Mouse (Mus musculus): ENCODE data around the gene Aox4. TPM values are rescaled to one million over a fixed set of nuclear protein-coding genes. Genes with fewer than 3 reads are reported as not detected.

Aox4 gene
- total and polyA plus RNA-seq, 2 experiments from 2014 or later: not detected

- 79% methylated on average over 8 of the region's 8 CpGs for WGBS
- DNase-seq (ENCODE audit: low spot score): no peak
These were observed 98.4 kb downstream of the Aox4 start for GRCm38 (mm10) chr1:58308594-58308993.

GRCm38 (mm10) chr1:58309853-58310252, 99.7 kb downstream of the Aox4 start:
- no peaks in the 10 kb centered on the region for H3K4me1 ChIP-seq (ENCODE audit: control insufficient read depth, insufficient read depth)
- H3K9me3 ChIP-seq (replicated peaks; ENCODE audit: control insufficient read depth, low read length): no peaks in the 10 kb centered on the region
- 35% methylated on average over 4 of the region's 4 CpGs for WGBS
- H3K4me3 ChIP-seq (ENCODE audit: low read depth, low read length): no peak overlapping the region
- H3K27me3 ChIP-seq (ENCODE audit: control insufficient read depth, insufficient read depth, low read length): no peaks in the 10 kb centered on the region
- DNase-seq (ENCODE audit: low spot score): no peak
- H3K9ac ChIP-seq (replicated peaks; ENCODE audit: low read depth, low read length): no peak overlapping the region
- TF ChIP-seq EP300 (IDR thresholded peaks at IDR 0.05; ENCODE audit: low read depth) (no peak), CTCF (IDR thresholded peaks at IDR 0.05; ENCODE audit: low read depth) (no peak)
- no peaks in the 10 kb centered on the region for H3K36me3 ChIP-seq (replicated peaks; ENCODE audit: control insufficient read depth, insufficient read depth, low read length)
- no peak overlapping the region for H3K27ac ChIP-seq (ENCODE audit: low read depth)
- H3K4me2 ChIP-seq (ENCODE audit: low read depth, low read length): no peak overlapping the region
- ATAC-seq (ENCODE audit: insufficient read depth, low read depth): no peak

More at GRCm38 (mm10) chr1:58308594-58308993, 98.4 kb downstream of the Aox4 start:
- ATAC-seq (ENCODE audit: insufficient read depth, low read depth): no peak
- H3K27me3 ChIP-seq (ENCODE audit: control insufficient read depth, insufficient read depth, low read length): no peaks in the 10 kb centered on the region
- H3K4me1 ChIP-seq (ENCODE audit: control insufficient read depth, insufficient read depth): no peaks in the 10 kb centered on the region
- no peak for TF ChIP-seq EP300 (IDR thresholded peaks at IDR 0.05; ENCODE audit: low read depth)
- TF ChIP-seq CTCF (IDR thresholded peaks at IDR 0.05; ENCODE audit: low read depth): no peak
- no peak overlapping the region for H3K9ac ChIP-seq (replicated peaks; ENCODE audit: low read depth, low read length)
- no peak overlapping the region for H3K4me3 ChIP-seq (ENCODE audit: low read depth, low read length)
- H3K4me2 ChIP-seq (ENCODE audit: low read depth, low read length): no peak overlapping the region
- no peaks in the 10 kb centered on the region for H3K9me3 ChIP-seq (replicated peaks; ENCODE audit: control insufficient read depth, low read length)
- H3K36me3 ChIP-seq (replicated peaks; ENCODE audit: control insufficient read depth, insufficient read depth, low read length): no peaks in the 10 kb centered on the region
- H3K27ac ChIP-seq (ENCODE audit: low read depth): no peak overlapping the region

- TF ChIP-seq CTCF (IDR thresholded peaks at IDR 0.05; ENCODE audit: low read depth) (no peak), EP300 (IDR thresholded peaks at IDR 0.05; ENCODE audit: low read depth) (no peak)
- Histone ChIP-seq H3K9ac (replicated peaks; ENCODE audit: low read depth, low read length) (no peak overlapping the region), H3K27ac (ENCODE audit: low read depth) (no peak overlapping the region), H3K36me3 (replicated peaks; ENCODE audit: control insufficient read depth, insufficient read depth, low read length) (no peaks in the 10 kb centered on the region), H3K27me3 (ENCODE audit: control insufficient read depth, insufficient read depth, low read length) (no peaks in the 10 kb centered on the region), H3K4me3 (ENCODE audit: low read depth, low read length) (no peak overlapping the region), H3K4me1 (ENCODE audit: control insufficient read depth, insufficient read depth) (no peaks in the 10 kb centered on the region), H3K4me2 (ENCODE audit: low read depth, low read length) (no peak overlapping the region), H3K9me3 (replicated peaks; ENCODE audit: control insufficient read depth, low read length) (no peaks in the 10 kb centered on the region)
- ATAC-seq (ENCODE audit: insufficient read depth, low read depth) (no peak), DNase-seq (ENCODE audit: low spot score) (no peak)
- 51% methylated on average over 7 of the region's 7 CpGs for WGBS
These were observed 101.1 kb downstream of the Aox4 start for GRCm38 (mm10) chr1:58311221-58311864.

GRCm38 (mm10) chr1:58313173-58313572, 103.0 kb downstream of the Aox4 start:
- TF ChIP-seq CTCF (IDR thresholded peaks at IDR 0.05; ENCODE audit: low read depth) (no peak), EP300 (IDR thresholded peaks at IDR 0.05; ENCODE audit: low read depth) (no peak)
- no peaks in the 10 kb centered on the region for H3K27me3 ChIP-seq (ENCODE audit: control insufficient read depth, insufficient read depth, low read length)
- H3K4me1 ChIP-seq (ENCODE audit: control insufficient read depth, insufficient read depth): no peaks in the 10 kb centered on the region
- H3K36me3 ChIP-seq (replicated peaks; ENCODE audit: control insufficient read depth, insufficient read depth, low read length): no peaks in the 10 kb centered on the region
- H3K27ac ChIP-seq (ENCODE audit: low read depth): no peak overlapping the region
- ATAC-seq (ENCODE audit: insufficient read depth, low read depth) (no peak), DNase-seq (ENCODE audit: low spot score) (no peak)
- 81% methylated on average over 8 of the region's 8 CpGs for WGBS
- H3K4me2 ChIP-seq (ENCODE audit: low read depth, low read length): no peak overlapping the region
- H3K9me3 ChIP-seq (replicated peaks; ENCODE audit: control insufficient read depth, low read length): no peaks in the 10 kb centered on the region
- no peak overlapping the region for H3K4me3 ChIP-seq (ENCODE audit: low read depth, low read length)
- H3K9ac ChIP-seq (replicated peaks; ENCODE audit: low read depth, low read length): no peak overlapping the region

GRCm38 (mm10) chr1:58315532-58315931, 105.3 kb downstream of the Aox4 start:
- 61% methylated on average over 6 of the region's 6 CpGs for WGBS
- DNase-seq (ENCODE audit: low spot score): no peak
- TF ChIP-seq EP300 (IDR thresholded peaks at IDR 0.05; ENCODE audit: low read depth) (no peak), CTCF (IDR thresholded peaks at IDR 0.05; ENCODE audit: low read depth) (no peak)
- no peaks in the 10 kb centered on the region for H3K9me3 ChIP-seq (replicated peaks; ENCODE audit: control insufficient read depth, low read length)
- no peak overlapping the region for H3K27ac ChIP-seq (ENCODE audit: low read depth)
- H3K36me3 ChIP-seq (replicated peaks; ENCODE audit: control insufficient read depth, insufficient read depth, low read length): no peaks in the 10 kb centered on the region
- no peaks in the 10 kb centered on the region for H3K4me1 ChIP-seq (ENCODE audit: control insufficient read depth, insufficient read depth)
- no peak overlapping the region for H3K4me2 ChIP-seq (ENCODE audit: low read depth, low read length)
- no peak for ATAC-seq (ENCODE audit: insufficient read depth, low read depth)
- no peak overlapping the region for H3K9ac ChIP-seq (replicated peaks; ENCODE audit: low read depth, low read length)
- H3K4me3 ChIP-seq (ENCODE audit: low read depth, low read length): no peak overlapping the region
- no peaks in the 10 kb centered on the region for H3K27me3 ChIP-seq (ENCODE audit: control insufficient read depth, insufficient read depth, low read length)

Other genes starting within 250 kb of the Aox4 start
- gene Sgo2a, start 214.4 kb upstream of the Aox4 start, total RNA-seq (2014; rRNA removed; ENCODE audit: low replicate concordance): 11.4 and 13.7 TPM in 2 replicates
- 6.9 and 7.1 TPM in 2 replicates for gene Sgo2a, start 214.4 kb upstream of the Aox4 start, polyA plus RNA-seq (2015; fragmentation: Nextera tagmentation; extraction: Ambion mirVana)
- 8.9 and 13.6 TPM in 2 replicates for gene Kctd18, start 191.4 kb upstream of the Aox4 start, total RNA-seq (2014; rRNA removed; ENCODE audit: low replicate concordance)
- 7.6 and 7.8 TPM in 2 replicates for gene Kctd18, start 191.4 kb upstream of the Aox4 start, polyA plus RNA-seq (2015; fragmentation: Nextera tagmentation; extraction: Ambion mirVana)
- 1.6 and 2.4 TPM in 2 replicates for gene Aox1, start 180.5 kb upstream of the Aox4 start, total RNA-seq (2014; rRNA removed; ENCODE audit: low replicate concordance)
- gene Aox1, start 180.5 kb upstream of the Aox4 start, polyA plus RNA-seq (2015; fragmentation: Nextera tagmentation; extraction: Ambion mirVana): 1.1 and 1.2 TPM in 2 replicates
- not detected in 2 replicates for gene Aox3, start 97.3 kb upstream of the Aox4 start, total RNA-seq (2014; rRNA removed; ENCODE audit: low replicate concordance)
- 0.12 and 0.54 TPM in 2 replicates for gene Aox3, start 97.3 kb upstream of the Aox4 start, polyA plus RNA-seq (2015; fragmentation: Nextera tagmentation; extraction: Ambion mirVana)
- gene Aox2, start 67.9 kb downstream of the Aox4 start, total RNA-seq (2014; rRNA removed; ENCODE audit: low replicate concordance): 0.08 TPM in 1 of 2 replicates, not detected in the other
- gene Aox2, start 67.9 kb downstream of the Aox4 start, polyA plus RNA-seq (2015; fragmentation: Nextera tagmentation; extraction: Ambion mirVana): not detected in 2 replicates
- gene Bzw1, start 182.5 kb downstream of the Aox4 start, total RNA-seq (2014; rRNA removed; ENCODE audit: low replicate concordance): 59.3 and 74.6 TPM in 2 replicates
- 158 and 163 TPM in 2 replicates for gene Bzw1, start 182.5 kb downstream of the Aox4 start, polyA plus RNA-seq (2015; fragmentation: Nextera tagmentation; extraction: Ambion mirVana)
- 59.3 and 100 TPM in 2 replicates for gene Clk1, start 213.7 kb downstream of the Aox4 start, total RNA-seq (2014; rRNA removed; ENCODE audit: low replicate concordance)
- gene Clk1, start 213.7 kb downstream of the Aox4 start, polyA plus RNA-seq (2015; fragmentation: Nextera tagmentation; extraction: Ambion mirVana): 105 and 108 TPM in 2 replicates
- gene Nif3l1, start 234.8 kb downstream of the Aox4 start, total RNA-seq (2014; rRNA removed; ENCODE audit: low replicate concordance): 9.0 and 43.8 TPM in 2 replicates
- 16.1 and 16.2 TPM in 2 replicates for gene Nif3l1, start 234.8 kb downstream of the Aox4 start, polyA plus RNA-seq (2015; fragmentation: Nextera tagmentation; extraction: Ambion mirVana)
- 8.7 and 15.2 TPM in 2 replicates for gene Ppil3, start 235.1 kb downstream of the Aox4 start, total RNA-seq (2014; rRNA removed; ENCODE audit: low replicate concordance)
- 27.1 and 27.9 TPM in 2 replicates for gene Ppil3, start 235.1 kb downstream of the Aox4 start, polyA plus RNA-seq (2015; fragmentation: Nextera tagmentation; extraction: Ambion mirVana)

Data from heart, postnatal 0 days (tissue).